Mouse (Mus musculus): ENCODE data around the gene Bcat1. TPM values are rescaled to one million over a fixed set of nuclear protein-coding genes. Genes with fewer than 3 reads are reported as not detected.

Gene Bcat1
- polyA plus RNA-seq, 1 experiment from 2014 or later: 40.1 TPM

- Histone ChIP-seq H3K4me2 (replicated peaks) (no peak overlapping the region), H3K36me3 (no peaks in the 10 kb centered on the region), H3K9ac (no peak overlapping the region), H3K27ac (no peak overlapping the region), H3K4me1 (no peaks in the 10 kb centered on the region), H3K4me3 (no peak overlapping the region), H3K27me3 (no peaks in the 10 kb centered on the region), H3K9me3 (no peaks in the 10 kb centered on the region)
- 95% methylated on average over 8 of the region's 8 CpGs for WGBS
- ATAC-seq (ENCODE audit: low FRiP score, low read depth): no peak
These were observed 91.8 kb downstream of the Bcat1 start for GRCm38 (mm10) chr6:144984221-144984620.

- 75% methylated on average over 3 of the region's 3 CpGs for WGBS
- H3K27me3 ChIP-seq: no peaks in the 10 kb centered on the region
- no peaks in the 10 kb centered on the region for H3K4me1 ChIP-seq
- no peaks in the 10 kb centered on the region for H3K36me3 ChIP-seq
- no peak for ATAC-seq (ENCODE audit: low FRiP score, low read depth)
- H3K9ac ChIP-seq: no peak overlapping the region
- H3K4me2 ChIP-seq (replicated peaks): no peak overlapping the region
- H3K27ac ChIP-seq: no peak overlapping the region
- H3K4me3 ChIP-seq: no peak overlapping the region
- no peaks in the 10 kb centered on the region for H3K9me3 ChIP-seq
These were observed 93.9 kb downstream of the Bcat1 start for GRCm38 (mm10) chr6:144982093-144982492.

- H3K4me3 ChIP-seq: no peak overlapping the region
- H3K9me3 ChIP-seq: 0 out of 2 replicates have a peak, but pooled peaks cover 2% of the 10 kb centered on the region
- H3K27me3 ChIP-seq: no peaks in the 10 kb centered on the region
- ATAC-seq (ENCODE audit: low FRiP score, low read depth): no peak
- no peaks in the 10 kb centered on the region for H3K36me3 ChIP-seq
- no peak overlapping the region for H3K9ac ChIP-seq
- no peak overlapping the region for H3K4me2 ChIP-seq (replicated peaks)
- WGBS: 88% methylated on average over 8 of the region's 8 CpGs
- H3K4me1 ChIP-seq: no peaks in the 10 kb centered on the region
- no peak overlapping the region for H3K27ac ChIP-seq
These were observed 103.6 kb downstream of the Bcat1 start for GRCm38 (mm10) chr6:144972351-144972750.

- no peak overlapping the region for H3K27ac ChIP-seq
These were observed 105.1 kb downstream of the Bcat1 start for GRCm38 (mm10) chr6:144970900-144971299.

DNA sequence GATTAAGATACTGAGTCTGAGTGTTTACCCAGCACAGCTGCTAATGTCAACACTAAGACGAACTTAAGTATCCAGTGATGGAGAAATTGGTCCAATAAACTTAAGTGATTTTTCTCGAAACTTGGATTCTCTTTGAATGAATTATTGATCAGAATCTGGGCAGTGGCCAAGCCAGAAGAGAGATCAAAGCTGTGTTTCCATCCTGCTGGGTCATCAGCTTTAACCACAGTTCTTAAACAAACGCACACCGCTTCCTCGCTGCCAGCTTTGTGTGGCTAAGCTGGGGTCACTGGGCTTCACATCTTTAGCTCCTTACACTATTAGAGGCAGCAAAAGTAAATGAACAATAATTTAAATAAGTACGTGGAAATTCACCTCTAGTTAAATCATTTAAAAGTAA lies 108.4 kb downstream of the Bcat1 start:
- Histone ChIP-seq H3K27ac (no peak overlapping the region), H3K27me3 (no peaks in the 10 kb centered on the region), H3K36me3 (no peaks in the 10 kb centered on the region), H3K9ac (no peak overlapping the region), H3K4me3 (no peak overlapping the region), H3K4me2 (replicated peaks) (no peak overlapping the region), H3K4me1 (no peaks in the 10 kb centered on the region), H3K9me3 (no peaks in the 10 kb centered on the region)
- WGBS: 59% methylated on average over 6 of the region's 6 CpGs
- no peak for ATAC-seq (ENCODE audit: low FRiP score, low read depth)

More at GRCm38 (mm10) chr6:144970900-144971299, 105.1 kb downstream of the Bcat1 start:
- H3K9me3 ChIP-seq: 0 out of 2 replicates have a peak, but pooled peaks cover 2% of the 10 kb centered on the region
- H3K36me3 ChIP-seq: no peaks in the 10 kb centered on the region
- no peak overlapping the region for H3K9ac ChIP-seq
- ATAC-seq (ENCODE audit: low FRiP score, low read depth): no peak
- no peaks in the 10 kb centered on the region for H3K27me3 ChIP-seq
- no peaks in the 10 kb centered on the region for H3K4me1 ChIP-seq
- WGBS: 76% methylated on average over 4 of the region's 4 CpGs
- H3K4me2 ChIP-seq (replicated peaks): no peak overlapping the region
- H3K4me3 ChIP-seq: no peak overlapping the region

DNA sequence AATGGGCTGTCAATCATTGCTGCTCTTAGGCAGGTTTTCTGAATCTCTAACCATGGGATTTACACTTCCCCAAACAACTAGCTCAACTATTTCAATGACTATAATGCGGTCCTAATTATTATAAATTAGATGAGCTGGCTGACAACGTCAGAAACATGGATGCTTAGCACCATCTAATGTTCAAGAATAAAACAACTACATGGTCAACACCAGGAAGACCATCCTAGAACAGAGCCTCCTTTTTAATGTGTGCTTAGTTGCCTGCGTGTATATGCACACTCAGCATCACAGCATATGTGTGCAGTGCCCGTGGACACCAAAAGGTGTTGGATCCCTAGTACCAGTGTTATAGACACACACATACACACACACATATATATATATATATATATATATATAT lies 111.8 kb downstream of the Bcat1 start:
- no peaks in the 10 kb centered on the region for H3K27me3 ChIP-seq
- H3K9me3 ChIP-seq: no peaks in the 10 kb centered on the region
- H3K4me2 ChIP-seq (replicated peaks): no peak overlapping the region
- 79% methylated on average over 4 of the region's 4 CpGs for WGBS
- no peaks in the 10 kb centered on the region for H3K36me3 ChIP-seq
- ATAC-seq (ENCODE audit: low FRiP score, low read depth): no peak
- no peak overlapping the region for H3K4me3 ChIP-seq
- no peak overlapping the region for H3K27ac ChIP-seq
- no peaks in the 10 kb centered on the region for H3K4me1 ChIP-seq
- no peak overlapping the region for H3K9ac ChIP-seq

DNA sequence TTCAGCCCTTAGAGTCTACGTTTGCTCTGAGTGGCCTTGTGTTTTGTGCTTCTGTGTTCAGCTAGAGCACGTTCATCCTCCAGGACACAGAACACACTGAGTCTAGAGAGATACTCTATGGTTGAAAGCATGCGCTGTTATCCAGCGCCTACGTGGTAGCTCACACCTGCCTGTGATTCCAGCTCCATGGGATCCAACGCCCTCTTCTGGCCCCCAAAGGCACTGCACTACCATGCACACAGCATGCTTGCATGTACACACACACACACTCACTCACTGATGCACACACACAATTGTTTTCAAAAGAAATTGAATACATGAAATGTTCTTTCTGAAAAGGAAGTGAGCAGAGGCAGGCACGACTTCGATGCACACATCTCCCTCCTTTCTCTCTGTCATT lies 112.8 kb downstream of the Bcat1 start:
- H3K36me3 ChIP-seq: no peaks in the 10 kb centered on the region
- H3K4me3 ChIP-seq: no peak overlapping the region
- ATAC-seq (ENCODE audit: low FRiP score, low read depth): no peak
- no peaks in the 10 kb centered on the region for H3K9me3 ChIP-seq
- WGBS: 87% methylated on average over 8 of the region's 8 CpGs
- no peak overlapping the region for H3K4me2 ChIP-seq (replicated peaks)
- H3K9ac ChIP-seq: no peak overlapping the region
- no peaks in the 10 kb centered on the region for H3K4me1 ChIP-seq
- H3K27ac ChIP-seq: no peak overlapping the region
- no peaks in the 10 kb centered on the region for H3K27me3 ChIP-seq

- H3K9ac ChIP-seq: no peak overlapping the region
- no peaks in the 10 kb centered on the region for H3K4me1 ChIP-seq
- ATAC-seq (ENCODE audit: low FRiP score, low read depth): no peak
- H3K4me2 ChIP-seq (replicated peaks): peak overlapping the region; percentile 46
- H3K4me3 ChIP-seq: no peak overlapping the region
- H3K27ac ChIP-seq: no peak overlapping the region; the same call in 1 of the 2 replicates
- WGBS: 54% methylated on average over 4 of the region's 4 CpGs
- H3K36me3 ChIP-seq: no peaks in the 10 kb centered on the region
- no peaks in the 10 kb centered on the region for H3K27me3 ChIP-seq
- no peaks in the 10 kb centered on the region for H3K9me3 ChIP-seq
These were observed 114.0 kb downstream of the Bcat1 start for GRCm38 (mm10) chr6:144962013-144962354.

- Histone ChIP-seq H3K9ac (no peak overlapping the region), H3K4me3 (0 out of 2 replicates have a peak overlapping the region, but pooled peaks have one; percentile 9), H3K36me3 (no peaks in the 10 kb centered on the region), H3K27me3 (no peaks in the 10 kb centered on the region), H3K4me1 (no peaks in the 10 kb centered on the region), H3K27ac (peak overlapping the region; percentile 12; the same call in 1 of the 2 replicates), H3K4me2 (replicated peaks) (peak overlapping the region; percentile 46), H3K9me3 (no peaks in the 10 kb centered on the region)
- peak; percentile 60; the same call in 1 of the 2 replicates for ATAC-seq (ENCODE audit: low FRiP score, low read depth)
- WGBS: 66% methylated on average over 25 of the region's 25 CpGs
These were observed 114.6 kb downstream of the Bcat1 start for GRCm38 (mm10) chr6:144961253-144962012.

- 43% methylated on average over 14 of the region's 14 CpGs for WGBS
- H3K9ac ChIP-seq: no peak overlapping the region
- peaks cover 10% of the 10 kb centered on the region; the same call in 1 of the 2 replicates for H3K4me1 ChIP-seq
- no peak overlapping the region for H3K4me2 ChIP-seq (replicated peaks)
- H3K27me3 ChIP-seq: no peaks in the 10 kb centered on the region
- no peaks in the 10 kb centered on the region for H3K9me3 ChIP-seq
- no peak for ATAC-seq (ENCODE audit: low FRiP score, low read depth)
- no peak overlapping the region for H3K27ac ChIP-seq
- H3K4me3 ChIP-seq: no peak overlapping the region
- H3K36me3 ChIP-seq: no peaks in the 10 kb centered on the region
These were observed 120.0 kb downstream of the Bcat1 start for GRCm38 (mm10) chr6:144955887-144956547.

DNA sequence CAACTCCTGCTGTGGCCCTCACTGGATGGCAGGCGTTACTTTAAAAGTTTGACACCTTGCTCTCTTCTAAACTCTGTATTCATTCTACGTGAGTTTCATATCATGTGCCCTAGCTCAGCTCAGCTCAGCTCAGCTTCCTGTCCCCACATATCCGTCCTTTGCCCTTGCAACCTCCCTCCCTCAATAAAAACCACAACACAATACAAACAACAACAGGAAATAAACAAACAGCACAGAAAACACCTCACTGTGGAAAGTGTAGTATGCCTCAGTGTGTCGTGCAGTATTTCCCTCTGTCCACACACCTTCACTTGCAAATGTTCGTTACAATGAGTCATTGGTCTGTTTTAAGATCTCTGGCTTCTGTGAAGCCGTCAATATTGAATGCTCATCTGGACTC lies 123.1 kb downstream of the Bcat1 start:
- Histone ChIP-seq H3K4me2 (replicated peaks) (no peak overlapping the region), H3K4me1 (peaks cover 14% of the 10 kb centered on the region; the same call in 1 of the 2 replicates), H3K27ac (no peak overlapping the region), H3K9ac (no peak overlapping the region), H3K36me3 (no peaks in the 10 kb centered on the region), H3K27me3 (peaks cover 4% of the 10 kb centered on the region; the same call in 1 of the 2 replicates), H3K9me3 (no peaks in the 10 kb centered on the region), H3K4me3 (no peak overlapping the region)
- ATAC-seq (ENCODE audit: low FRiP score, low read depth): no peak
- 78% methylated on average over 6 of the region's 6 CpGs for whole genome bisulfite sequencing

All from limb, embryonic 13.5 days (tissue).